Mouse (Mus musculus) forebrain, embryonic 11.5 days (tissue): ENCODE results near the gene Clic6. TPM values are rescaled to one million over a fixed set of nuclear protein-coding genes. Genes with fewer than 3 reads are reported as not detected.

ENCODE experiments used
- ATAC-seq: fragments of 200-750 bp; cut with Nextera tagmentation; replicated peaks from 2 replicates; pipeline ENCODE4 v1.8.0; 2017; ENCODE audit warnings: moderate TSS enrichment; ENCODE audit not compliant: low FRiP score
- DNase-seq: peaks from one replicate; pipeline ENCODE4 v3.0.0-alpha.2; 2017; ENCODE audit warnings: low spot score
- H3K27ac ChIP-seq: fragments of 300-500 bp; sonication (generic); 2 replicates; pipeline ENCODE4 v1.5.1; 2014; ENCODE audit warnings: low read depth, low read length
- H3K27me3 ChIP-seq: fragments of 300-500 bp; sonication (generic); 2 replicates; pipeline ENCODE4 v1.6.1; 2014; ENCODE audit warnings: mild to moderate bottlenecking, low read length, mixed read lengths; ENCODE audit not compliant: control insufficient read depth, insufficient read depth
- H3K36me3 ChIP-seq: fragments of 300-500 bp; sonication (generic); 2 replicates; pipeline ENCODE4 v1.6.1; 2014; ENCODE audit warnings: mild to moderate bottlenecking, low read length, moderate library complexity, mixed read lengths; ENCODE audit not compliant: control insufficient read depth, insufficient read depth
- H3K4me1 ChIP-seq: fragments of 300-500 bp; sonication (generic); replicated peaks from 2 replicates; pipeline ENCODE4 v1.6.1; 2014; ENCODE audit warnings: low read length, mixed read lengths; ENCODE audit not compliant: control insufficient read depth, insufficient read depth
- H3K4me2 ChIP-seq: fragments of 300-500 bp; sonication (generic); 2 replicates; pipeline ENCODE4 v1.6.1; 2014; ENCODE audit warnings: low read depth, mild to moderate bottlenecking, low read length, moderate library complexity, mixed read lengths; ENCODE audit not compliant: severe bottlenecking
- H3K4me3 ChIP-seq: fragments of 300-500 bp; sonication (generic); 2 replicates; pipeline ENCODE4 v1.5.1; 2014; ENCODE audit warnings: low read depth, low read length
- H3K9ac ChIP-seq: fragments of 300-500 bp; sonication (generic); 2 replicates; pipeline ENCODE4 v1.6.1; 2014; ENCODE audit warnings: low read length
- H3K9me3 ChIP-seq: fragments of 300-500 bp; sonication (generic); 2 replicates; pipeline ENCODE4 v1.6.1; 2016; ENCODE audit warnings: low read length, mixed read lengths; ENCODE audit not compliant: control insufficient read depth
- WGBS: fragments of 180-500 bp; shearing (Covaris S2); extraction: QIAGEN DNeasy Blood & Tissue Kit; methylation state at CpG from one replicate; pipeline ENCODE4 v1.1.7; 2014; 5-methylcytosine and 5-hydroxymethylcytosine counted together
- polyA plus RNA-seq: library from polyadenylated mRNA; unstranded; fragments of >200 nt; fragmentation: Nextera tagmentation; extraction: Ambion mirVana; gene quantifications from 2 replicates; pipeline ENCODE4 v1.2.1, GENCODE M21; 2014

Gene Clic6
- polyA plus RNA-seq, 1 experiment from 2014 or later, result 3.1 TPM

- ATAC-seq (0 out of 2 replicates have a peak, but pooled peaks have one; percentile 46), DNase-seq (peak; percentile 76)
- Histone ChIP-seq H3K4me2 (no peak overlapping the region), H3K9ac (no peak overlapping the region), H3K36me3 (no peaks in the 10 kb centered on the region), H3K27ac (no peak overlapping the region), H3K4me1 (no peaks in the 10 kb centered on the region), H3K27me3 (no peaks in the 10 kb centered on the region), H3K4me3 (no peak overlapping the region), H3K9me3 (no peaks in the 10 kb centered on the region)
- WGBS, result 55% methylated on average over 13 of the region's 13 CpGs
These were observed 34.4 kb downstream of the Clic6 start for GRCm38 (mm10) chr16:92519820-92520492.

GRCm38 (mm10) chr16:92523351-92523750 is 37.8 kb downstream of the Clic6 start:
- Histone ChIP-seq H3K27ac (no peak overlapping the region), H3K36me3 (no peaks in the 10 kb centered on the region), H3K4me2 (no peak overlapping the region), H3K9ac (no peak overlapping the region), H3K9me3 (no peaks in the 10 kb centered on the region), H3K4me3 (no peak overlapping the region), H3K4me1 (0 out of 2 replicates have a peak, but pooled peaks cover 3% of the 10 kb centered on the region), H3K27me3 (no peaks in the 10 kb centered on the region)
- ATAC-seq, result no peak
- 89% methylated on average over 8 of the region's 8 CpGs for WGBS
- no peak for DNase-seq

GRCm38 (mm10) chr16:92524651-92525050 is 39.1 kb downstream of the Clic6 start:
- DNase-seq (no peak), ATAC-seq (no peak)
- no peaks in the 10 kb centered on the region; the same call in 1 of the 2 replicates for H3K9me3 ChIP-seq
- no peak overlapping the region for H3K9ac ChIP-seq
- no peak overlapping the region for H3K27ac ChIP-seq
- 0 out of 2 replicates have a peak, but pooled peaks cover 3% of the 10 kb centered on the region for H3K4me1 ChIP-seq
- H3K4me2 ChIP-seq, result no peak overlapping the region
- H3K36me3 ChIP-seq, result no peaks in the 10 kb centered on the region
- no peaks in the 10 kb centered on the region for H3K27me3 ChIP-seq
- no peak overlapping the region for H3K4me3 ChIP-seq
- WGBS, result 80% methylated on average over 8 of the region's 8 CpGs

GRCm38 (mm10) chr16:92525919-92526318 is 40.4 kb downstream of the Clic6 start:
- Histone ChIP-seq H3K9me3 (no peaks in the 10 kb centered on the region; the same call in 1 of the 2 replicates), H3K4me1 (0 out of 2 replicates have a peak, but pooled peaks cover 3% of the 10 kb centered on the region), H3K9ac (no peak overlapping the region), H3K27ac (no peak overlapping the region), H3K36me3 (no peaks in the 10 kb centered on the region), H3K27me3 (no peaks in the 10 kb centered on the region), H3K4me3 (no peak overlapping the region), H3K4me2 (no peak overlapping the region)
- ATAC-seq, result no peak
- 67% methylated on average over 10 of the region's 10 CpGs for WGBS
- DNase-seq, result no peak

- no peaks in the 10 kb centered on the region for H3K27me3 ChIP-seq
- H3K4me2 ChIP-seq, result no peak overlapping the region
- ATAC-seq (no peak), DNase-seq (no peak)
- H3K9me3 ChIP-seq, result no peaks in the 10 kb centered on the region
- H3K36me3 ChIP-seq, result no peaks in the 10 kb centered on the region
- H3K9ac ChIP-seq, result no peak overlapping the region
- no peak overlapping the region for H3K27ac ChIP-seq
- 91% methylated on average over 2 of the region's 2 CpGs for WGBS
- no peaks in the 10 kb centered on the region for H3K4me1 ChIP-seq
- no peak overlapping the region for H3K4me3 ChIP-seq
These were observed 49.7 kb downstream of the Clic6 start for GRCm38 (mm10) chr16:92535258-92535657.

GRCm38 (mm10) chr16:92538356-92538755 is 52.8 kb downstream of the Clic6 start:
- Histone ChIP-seq H3K4me3 (no peak overlapping the region), H3K27me3 (no peaks in the 10 kb centered on the region), H3K4me1 (no peaks in the 10 kb centered on the region), H3K9me3 (no peaks in the 10 kb centered on the region), H3K4me2 (no peak overlapping the region), H3K9ac (no peak overlapping the region), H3K36me3 (no peaks in the 10 kb centered on the region), H3K27ac (no peak overlapping the region)
- DNase-seq (no peak), ATAC-seq (no peak)
- 84% methylated on average over 6 of the region's 6 CpGs for WGBS

GRCm38 (mm10) chr16:92544264-92544663 is 58.7 kb downstream of the Clic6 start:
- no peak overlapping the region for H3K4me3 ChIP-seq
- H3K4me1 ChIP-seq, result no peaks in the 10 kb centered on the region
- H3K9me3 ChIP-seq, result no peaks in the 10 kb centered on the region
- H3K27ac ChIP-seq, result no peak overlapping the region
- no peaks in the 10 kb centered on the region for H3K27me3 ChIP-seq
- H3K36me3 ChIP-seq, result no peaks in the 10 kb centered on the region
- 63% methylated on average over 1 of the region's 1 CpGs for WGBS
- ATAC-seq (no peak), DNase-seq (no peak)
- H3K4me2 ChIP-seq, result no peak overlapping the region
- no peak overlapping the region for H3K9ac ChIP-seq

- H3K4me3 ChIP-seq, result no peak overlapping the region
- no peak overlapping the region for H3K4me2 ChIP-seq
- H3K27me3 ChIP-seq, result no peaks in the 10 kb centered on the region
- 93% methylated on average over 9 of the region's 9 CpGs for WGBS
- no peak for ATAC-seq
- DNase-seq, result no peak
- no peak overlapping the region for H3K27ac ChIP-seq
- H3K4me1 ChIP-seq, result no peaks in the 10 kb centered on the region
- H3K9ac ChIP-seq, result no peak overlapping the region
- H3K9me3 ChIP-seq, result no peaks in the 10 kb centered on the region
- H3K36me3 ChIP-seq, result no peaks in the 10 kb centered on the region
These were observed 63.1 kb downstream of the Clic6 start for GRCm38 (mm10) chr16:92548651-92549050.
